Mouse (Mus musculus) bone marrow macrophage, adult 2 months (primary cell): Measurements from ENCODE around the gene Krtap5-3.
"Not testable (repeated sequence)": the region's sequence is repeated elsewhere in the genome, so short reads cannot be mapped to it uniquely, and the experiment has no call there.

ENCODE experiments used
- CTCF ChIP-seq: IDR thresholded peaks from 2 replicates; pipeline ENCODE4 v1.5.1; 2012; ENCODE audit warnings: low read depth, mild to moderate bottlenecking, low read length, moderate library complexity
- POLR2A ChIP-seq: IDR thresholded peaks from 2 replicates; pipeline ENCODE4 v1.6.1; 2012; ENCODE audit warnings: mild to moderate bottlenecking, low read depth, low read length, borderline replicate concordance

DNA sequence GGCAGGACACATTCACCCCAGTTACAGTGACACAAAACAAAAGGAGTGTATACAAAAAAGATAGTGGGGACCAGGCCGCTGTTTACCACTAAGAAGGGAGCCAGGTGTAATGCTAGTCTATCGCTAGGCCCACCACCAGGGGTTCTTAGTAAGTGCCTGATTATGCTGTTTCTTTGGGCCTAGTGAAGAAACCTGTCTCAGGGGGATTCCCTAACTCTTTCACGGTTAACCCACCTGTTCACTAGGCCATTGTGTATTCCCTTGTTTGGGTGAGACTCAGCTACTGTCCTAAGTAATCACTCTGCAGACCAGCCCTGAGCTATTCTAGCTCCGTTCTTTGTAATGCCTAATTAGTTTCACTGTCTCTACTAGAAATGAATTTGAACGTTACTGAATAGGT lies 5.7 kb downstream of the Krtap5-3 start:
- not testable (repeated sequence) for TF ChIP-seq POLR2A, CTCF
